Mouse (Mus musculus): ENCODE results near the gene Rhd. TPM values are rescaled to one million over a fixed set of nuclear protein-coding genes. Genes with fewer than 3 reads are reported as not detected.

The Rhd gene
- polyA plus RNA-seq, 1 experiment from 2014 or later = 477 TPM

DNA sequence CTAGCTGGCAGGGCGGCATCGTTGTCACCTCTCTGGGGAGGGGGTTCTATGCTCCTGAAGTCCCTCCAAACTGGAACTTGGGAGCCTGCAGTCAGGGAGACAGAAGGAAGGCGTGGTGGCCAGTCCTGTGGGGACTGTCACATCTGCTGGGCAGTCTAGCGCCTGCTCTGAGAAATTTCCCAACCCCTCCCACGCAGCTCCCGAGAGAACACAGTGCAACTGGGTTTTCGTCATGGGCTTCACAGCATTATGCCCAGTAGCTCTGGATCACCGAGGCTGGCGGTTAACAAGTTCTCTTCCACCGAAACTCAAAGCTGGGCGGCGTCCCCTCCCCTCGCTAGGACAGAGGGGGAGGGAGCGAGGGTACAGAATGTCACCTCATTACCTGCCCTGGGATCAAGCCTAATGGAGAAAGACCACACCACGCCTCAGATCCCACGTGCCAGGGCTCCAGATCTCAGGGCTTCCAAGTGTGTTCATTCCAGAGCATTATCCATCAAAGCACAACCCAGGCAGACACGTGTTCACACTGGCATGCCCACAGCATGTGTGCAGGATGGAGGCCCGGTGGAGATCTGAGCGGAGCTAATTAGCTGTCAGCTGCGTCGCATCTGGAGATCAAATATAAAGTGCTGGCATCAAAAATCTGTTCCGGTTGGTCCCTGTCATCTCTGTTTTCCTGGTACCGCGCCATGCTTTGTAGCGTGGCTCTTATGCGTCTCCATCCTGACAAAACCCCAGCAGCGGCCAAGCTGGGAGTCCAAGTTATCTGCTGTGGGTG is 79.6 kb downstream of the Rhd start:
- H3K4me1 ChIP-seq = peaks cover 8% of the 10 kb centered on the region
- H3K4me2 ChIP-seq = no peak overlapping the region
- H3K27ac ChIP-seq = no peak overlapping the region
- no peak overlapping the region for H3K9ac ChIP-seq
- peaks cover 47% of the 10 kb centered on the region for H3K27me3 ChIP-seq (replicated peaks)
- WGBS (ENCODE audit: insufficient replicate concordance) = 39% methylated on average over 27 of the region's 27 CpGs
- H3K9me3 ChIP-seq (replicated peaks) = no peaks in the 10 kb centered on the region
- no peak overlapping the region for H3K4me3 ChIP-seq
- ATAC-seq = no peak
- no peaks in the 10 kb centered on the region for H3K36me3 ChIP-seq

Other genes with a start within 250 kb of the Rhd start
- gene Man1c1, start 160.2 kb upstream of the Rhd start, polyA plus RNA-seq (2016; fragmentation: Nextera tagmentation; extraction: Ambion mirVana) = 3.2 and 3.5 TPM in 2 replicates
- 26.4 and 28.2 TPM in 2 replicates for gene Ldlrap1, start 96.5 kb upstream of the Rhd start, polyA plus RNA-seq (2016; fragmentation: Nextera tagmentation; extraction: Ambion mirVana)
- gene Maco1, start 11.2 kb upstream of the Rhd start, polyA plus RNA-seq (2016; fragmentation: Nextera tagmentation; extraction: Ambion mirVana) = 27.2 and 29.8 TPM in 2 replicates
- 94.2 and 94.9 TPM in 2 replicates for gene Tmem50a, start 50.5 kb downstream of the Rhd start, polyA plus RNA-seq (2016; fragmentation: Nextera tagmentation; extraction: Ambion mirVana)
- 310 and 322 TPM in 2 replicates for gene Rsrp1, start 59.1 kb downstream of the Rhd start, polyA plus RNA-seq (2016; fragmentation: Nextera tagmentation; extraction: Ambion mirVana)
- gene Syf2, start 66.4 kb downstream of the Rhd start, polyA plus RNA-seq (2016; fragmentation: Nextera tagmentation; extraction: Ambion mirVana) = 70.8 and 72.8 TPM in 2 replicates